Mouse (Mus musculus) heart, adult 10 weeks (tissue): Measurements from ENCODE around the gene Ntm. TPM values are rescaled to one million over a fixed set of nuclear protein-coding genes. Genes with fewer than 3 reads are reported as not detected.

Source experiments
- polyA plus RNA-seq: library from polyadenylated mRNA; stranded (reverse); fragments of 350-450 nt; fragmentation: Illumina TruSeq; extraction: RNeasy Lipid Tissue Mini Kit (QIAGEN cat#74804); gene quantifications from one replicate; pipeline ENCODE4 v1.2.3, GENCODE M21; 2014; ENCODE audit warnings: low read depth, low replicate concordance

Gene Ntm
- polyA plus RNA-seq, result 2.7 TPM

DNA sequence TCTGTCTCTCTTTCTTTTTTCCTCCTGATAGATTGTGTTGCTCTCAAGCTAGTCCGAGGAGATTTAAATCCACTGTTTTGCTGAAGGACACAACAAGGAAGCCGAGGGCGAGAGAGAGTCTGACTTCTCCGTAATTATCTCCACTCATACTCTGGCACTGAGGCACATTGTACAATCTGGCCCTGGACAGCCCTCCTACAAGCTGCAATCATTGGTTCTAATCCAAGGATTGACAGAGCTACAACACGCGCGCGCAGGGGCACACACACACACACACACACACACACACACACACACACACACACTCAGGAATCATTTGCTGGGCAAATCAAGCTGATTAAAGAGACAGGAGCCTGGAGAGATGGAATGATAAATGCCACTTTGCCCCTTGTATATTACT lies at the start of gene Ntm:
TSS of gene Ntm (minus strand) at position 164 of the 400 bp plus-strand sequence.

